Mouse (Mus musculus) stomach, embryonic 14.5 days (tissue): ENCODE measurements around the gene Phyh. TPM values are rescaled to one million over a fixed set of nuclear protein-coding genes. Genes with fewer than 3 reads are reported as not detected.

Experiments used
- ATAC-seq: fragments of 200-750 bp; cut with Nextera tagmentation; 2 replicates; pipeline ENCODE4 v1.8.0; 2017; ENCODE audit warnings: low read depth, moderate TSS enrichment; ENCODE audit not compliant: insufficient number of reproducible peaks, insufficient read depth, low FRiP score
- H3K27ac ChIP-seq: fragments of 300-500 bp; sonication (generic); 2 replicates; pipeline ENCODE4 v1.5.1; 2014; ENCODE audit warnings: mild to moderate bottlenecking, low read length, moderate library complexity, mixed read lengths
- H3K27me3 ChIP-seq: fragments of 300-500 bp; sonication (generic); 2 replicates; pipeline ENCODE4 v1.6.1; 2014; ENCODE audit warnings: low read length, control low read depth, mixed read lengths; ENCODE audit not compliant: control insufficient read depth, insufficient read depth
- H3K36me3 ChIP-seq: fragments of 300-500 bp; sonication (generic); 2 replicates; pipeline ENCODE4 v1.6.1; 2014; ENCODE audit warnings: mild to moderate bottlenecking, control low read depth, low read length, moderate library complexity, mixed read lengths; ENCODE audit not compliant: control insufficient read depth, insufficient read depth
- H3K4me1 ChIP-seq: fragments of 300-500 bp; sonication (generic); 2 replicates; pipeline ENCODE4 v1.6.1; 2014; ENCODE audit warnings: low read length, control low read depth, mixed read lengths; ENCODE audit not compliant: control insufficient read depth, insufficient read depth
- H3K4me2 ChIP-seq: fragments of 300-500 bp; sonication (generic); replicated peaks from 2 replicates; pipeline ENCODE4 v1.6.1; 2014; ENCODE audit warnings: low read depth, low read length, control low read depth
- H3K4me3 ChIP-seq: fragments of 300-500 bp; sonication (generic); 2 replicates; pipeline ENCODE4 v1.5.1; 2014; ENCODE audit warnings: low read depth, low read length, control low read depth
- H3K9ac ChIP-seq: fragments of 300-500 bp; sonication (generic); replicated peaks from 2 replicates; pipeline ENCODE4 v1.6.1; 2014; ENCODE audit warnings: low read depth, mild to moderate bottlenecking, control low read depth, low read length, moderate library complexity, mixed read lengths
- H3K9me3 ChIP-seq: fragments of 300-500 bp; sonication (generic); 2 replicates; pipeline ENCODE4 v1.6.1; 2016; ENCODE audit warnings: low read depth, low read length, control low read depth; ENCODE audit not compliant: control insufficient read depth
- WGBS: fragments of 180-500 bp; shearing (Covaris S2); extraction: QIAGEN DNeasy Blood & Tissue Kit; methylation state at CpG from one replicate; pipeline ENCODE4 v1.1.7; 2014; 5-methylcytosine and 5-hydroxymethylcytosine counted together
- polyA plus RNA-seq: library from polyadenylated mRNA; unstranded; fragments of >200 nt; fragmentation: Nextera tagmentation; extraction: Ambion mirVana; gene quantifications from 2 replicates; pipeline ENCODE4 v1.2.1, GENCODE M21; 2014

Gene Phyh
- polyA plus RNA-seq, 1 experiment from 2014 or later = 59.0 TPM

DNA sequence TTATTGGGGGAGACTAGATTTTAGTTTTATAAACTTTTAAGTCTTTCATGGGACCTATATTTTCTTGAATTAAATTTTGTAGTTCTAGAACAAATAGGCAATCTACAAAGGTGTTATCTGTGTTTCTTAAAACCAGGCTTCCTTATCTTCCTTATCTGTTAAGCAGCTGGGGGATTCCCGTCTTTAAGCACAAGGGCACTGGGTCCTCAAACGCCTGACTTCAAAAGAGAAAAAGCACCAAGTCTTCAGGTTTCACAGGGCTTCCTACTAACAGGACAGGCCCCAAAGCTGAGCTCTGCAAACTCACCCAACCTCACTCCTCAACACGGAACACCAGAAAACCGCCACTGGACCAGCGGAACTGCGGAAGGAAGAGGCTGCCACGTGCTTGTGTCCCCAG lies 10.9 kb upstream of the Phyh start:
- Histone ChIP-seq H3K9ac (no peak overlapping the region), H3K27me3 (no peaks in the 10 kb centered on the region), H3K4me2 (no peak overlapping the region), H3K4me3 (no peak overlapping the region), H3K36me3 (peaks cover 30% of the 10 kb centered on the region), H3K9me3 (no peaks in the 10 kb centered on the region), H3K4me1 (no peaks in the 10 kb centered on the region), H3K27ac (no peak overlapping the region)
- ATAC-seq = no peak
- 72% methylated on average over 7 of the region's 7 CpGs for WGBS

DNA sequence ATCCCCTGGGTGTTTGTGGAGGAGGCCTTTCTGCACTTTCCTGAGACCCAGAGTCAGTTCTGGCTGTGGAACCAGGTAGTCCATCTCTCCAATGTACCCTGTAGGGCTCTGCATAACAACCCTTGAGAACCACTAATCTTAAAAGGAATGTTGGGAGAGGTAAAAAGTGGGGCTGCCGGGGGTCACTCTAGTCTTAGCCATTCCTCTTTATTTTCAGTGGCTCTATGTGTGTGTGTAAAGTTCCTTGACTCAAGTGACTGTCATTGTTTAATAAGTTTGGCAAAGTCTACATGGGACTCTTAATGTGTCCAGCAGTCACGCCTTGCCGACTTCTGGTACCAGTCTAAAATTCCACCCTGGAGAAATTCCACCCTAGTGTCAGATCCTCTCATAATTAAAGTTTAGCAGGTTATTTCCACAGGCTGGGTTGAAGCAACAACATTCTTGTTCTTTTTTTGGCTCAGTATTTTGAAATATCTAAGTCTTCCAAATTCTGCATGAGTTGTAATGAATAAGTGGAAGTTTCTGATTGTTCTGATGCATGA lies 10.0 kb upstream of the Phyh start:
- no peaks in the 10 kb centered on the region for H3K27me3 ChIP-seq
- no peaks in the 10 kb centered on the region for H3K4me1 ChIP-seq
- H3K27ac ChIP-seq = no peak overlapping the region
- ATAC-seq = no peak
- H3K4me3 ChIP-seq = no peak overlapping the region
- H3K9me3 ChIP-seq = no peaks in the 10 kb centered on the region
- H3K9ac ChIP-seq = no peak overlapping the region
- no peak overlapping the region for H3K4me2 ChIP-seq
- 85% methylated on average over 3 of the region's 3 CpGs for WGBS
- H3K36me3 ChIP-seq = peaks cover 30% of the 10 kb centered on the region

DNA sequence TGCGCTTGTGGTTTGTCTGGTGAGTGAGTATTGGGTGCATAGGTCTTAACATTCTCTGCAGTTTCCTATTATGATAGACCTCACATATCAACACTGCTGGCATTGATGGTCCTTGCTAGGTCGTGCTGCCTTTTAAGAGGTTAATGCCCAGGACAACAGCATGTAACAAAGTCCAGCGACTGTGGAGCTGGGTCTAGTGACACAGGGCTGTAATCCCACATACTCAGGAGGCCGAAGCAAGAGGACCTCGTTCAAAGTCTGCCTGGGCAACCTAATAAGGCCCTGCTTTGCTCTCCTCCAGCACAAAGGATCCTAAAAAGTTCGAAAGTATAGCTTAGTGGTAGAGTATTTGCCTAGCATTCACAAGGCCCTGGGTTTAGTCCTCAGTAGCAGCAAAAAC lies 8.9 kb upstream of the Phyh start:
- no peak for ATAC-seq
- H3K4me3 ChIP-seq = no peak overlapping the region
- 70% methylated on average over 6 of the region's 6 CpGs for WGBS
- H3K4me1 ChIP-seq = no peaks in the 10 kb centered on the region
- H3K27me3 ChIP-seq = no peaks in the 10 kb centered on the region
- no peaks in the 10 kb centered on the region for H3K9me3 ChIP-seq
- H3K4me2 ChIP-seq = no peak overlapping the region
- H3K9ac ChIP-seq = no peak overlapping the region
- H3K27ac ChIP-seq = no peak overlapping the region
- peaks cover 28% of the 10 kb centered on the region for H3K36me3 ChIP-seq

DNA sequence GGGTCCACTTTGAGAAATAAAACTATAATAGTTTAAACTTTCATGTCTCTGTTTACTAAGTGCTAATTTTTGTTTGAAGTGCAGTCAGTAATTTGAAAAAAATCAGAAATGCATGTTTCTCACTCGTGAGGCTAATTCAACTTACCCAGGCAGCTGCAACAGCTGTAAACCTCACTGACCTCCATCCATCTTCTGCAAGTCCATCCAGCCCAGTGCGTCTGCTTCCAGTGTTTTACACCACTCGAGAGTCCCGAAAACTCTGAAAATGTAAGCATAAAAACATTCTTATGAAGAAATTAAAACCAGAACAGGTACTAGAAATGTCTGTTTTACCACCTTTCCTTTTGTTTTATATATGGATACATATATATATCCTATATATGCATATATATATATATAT lies 8.3 kb upstream of the Phyh start:
- peaks cover 22% of the 10 kb centered on the region for H3K36me3 ChIP-seq
- no peaks in the 10 kb centered on the region for H3K4me1 ChIP-seq
- no peak overlapping the region for H3K4me3 ChIP-seq
- no peak overlapping the region for H3K4me2 ChIP-seq
- no peak overlapping the region for H3K27ac ChIP-seq
- no peak overlapping the region for H3K9ac ChIP-seq
- ATAC-seq = no peak
- 28% methylated on average over 4 of the region's 4 CpGs for WGBS
- no peaks in the 10 kb centered on the region for H3K27me3 ChIP-seq
- no peaks in the 10 kb centered on the region for H3K9me3 ChIP-seq

DNA sequence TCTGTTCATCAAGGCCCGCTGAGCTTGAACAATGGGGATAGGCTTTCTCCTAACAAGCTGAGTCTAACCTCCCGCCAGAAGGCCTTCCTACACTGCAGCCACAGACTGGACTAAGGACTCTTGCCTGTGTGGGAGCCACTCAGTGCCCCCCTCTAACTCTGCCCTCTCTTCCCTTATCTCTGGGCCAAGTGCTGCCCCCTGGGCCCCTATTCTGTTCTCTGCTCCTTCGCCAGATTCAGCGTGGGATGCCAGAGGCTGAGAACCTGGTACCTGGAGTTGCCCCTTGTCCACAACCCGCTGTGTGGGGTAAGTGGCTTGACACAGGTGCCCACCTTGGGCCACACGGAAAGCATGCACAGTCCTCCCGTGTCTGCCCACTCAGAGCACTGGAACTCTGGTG lies 4.9 kb upstream of the Phyh start:
- no peak overlapping the region for H3K27ac ChIP-seq
- WGBS = 82% methylated on average over 7 of the region's 7 CpGs
- no peak for ATAC-seq
- no peaks in the 10 kb centered on the region for H3K27me3 ChIP-seq
- no peaks in the 10 kb centered on the region for H3K4me1 ChIP-seq
- no peak overlapping the region for H3K4me3 ChIP-seq
- H3K9me3 ChIP-seq = no peaks in the 10 kb centered on the region
- H3K4me2 ChIP-seq = no peak overlapping the region
- no peaks in the 10 kb centered on the region for H3K36me3 ChIP-seq
- no peak overlapping the region for H3K9ac ChIP-seq

DNA sequence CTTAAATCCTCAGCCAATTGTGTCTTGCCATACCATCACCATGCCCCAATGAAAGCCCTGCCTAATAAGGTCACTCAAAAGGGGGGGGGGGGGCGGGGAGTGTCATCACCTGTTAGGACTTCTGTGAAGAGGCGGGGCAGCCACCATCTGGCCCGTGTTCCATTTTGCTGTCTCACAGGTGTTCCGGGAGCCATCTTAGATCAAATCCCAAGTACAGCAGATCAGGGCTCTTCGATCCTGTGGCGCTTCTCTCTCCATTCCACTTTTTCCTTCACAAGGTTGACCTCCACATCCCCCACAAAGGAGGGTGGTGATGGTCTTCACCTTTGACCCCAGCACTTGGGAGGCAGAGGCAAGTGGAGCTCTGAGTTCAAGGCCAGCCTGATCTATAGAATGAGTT lies 2.8 kb upstream of the Phyh start:
- no peak for ATAC-seq
- WGBS = 67% methylated on average over 6 of the region's 6 CpGs
- Histone ChIP-seq H3K4me1 (0 out of 2 replicates have a peak, but pooled peaks cover 3% of the 10 kb centered on the region), H3K27me3 (no peaks in the 10 kb centered on the region), H3K27ac (no peak overlapping the region), H3K9me3 (no peaks in the 10 kb centered on the region), H3K9ac (no peak overlapping the region), H3K4me2 (no peak overlapping the region), H3K4me3 (no peak overlapping the region), H3K36me3 (no peaks in the 10 kb centered on the region)

DNA sequence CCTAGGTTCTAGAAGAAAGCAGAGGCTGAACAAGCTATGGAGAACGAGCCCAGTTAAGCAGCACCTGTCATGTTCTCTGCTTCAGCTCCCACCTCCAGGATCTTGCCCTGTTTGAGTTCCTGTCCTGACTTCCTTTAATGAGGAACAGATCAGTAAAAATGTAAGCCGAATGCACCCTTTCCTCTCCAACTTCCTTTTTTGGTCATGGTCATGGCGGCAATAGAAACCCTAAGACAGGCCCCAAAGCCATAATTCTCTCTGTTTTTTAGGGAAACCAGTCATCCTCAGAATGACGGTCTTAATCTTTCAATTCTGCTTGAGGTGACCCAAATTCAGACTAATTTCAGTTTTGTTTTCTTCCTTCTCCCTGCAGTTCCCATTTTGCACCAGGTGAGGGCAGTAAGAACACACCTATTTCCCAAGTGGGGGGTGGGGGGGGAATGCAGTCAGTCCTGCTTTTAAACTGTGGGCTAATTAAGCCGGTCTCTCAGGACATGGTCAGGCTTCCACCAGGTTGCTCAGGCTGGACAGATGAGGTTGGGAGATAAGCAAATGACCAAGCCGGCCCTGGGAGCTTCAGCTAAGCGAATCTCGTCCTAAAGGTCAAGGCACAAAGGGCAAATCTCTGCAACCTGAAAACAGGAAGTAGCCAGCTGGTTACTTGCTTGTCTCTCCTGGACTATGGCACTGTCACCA lies 1.3 kb upstream of the Phyh start:
- H3K4me1 ChIP-seq = 0 out of 2 replicates have a peak, but pooled peaks cover 3% of the 10 kb centered on the region
- no peak overlapping the region for H3K27ac ChIP-seq
- peak overlapping the region; percentile 29 for H3K4me2 ChIP-seq
- no peak overlapping the region for H3K4me3 ChIP-seq
- no peaks in the 10 kb centered on the region for H3K9me3 ChIP-seq
- no peak for ATAC-seq
- H3K27me3 ChIP-seq = no peaks in the 10 kb centered on the region
- H3K9ac ChIP-seq = no peak overlapping the region
- no peaks in the 10 kb centered on the region for H3K36me3 ChIP-seq
- WGBS = 19% methylated on average over 8 of the region's 8 CpGs

DNA sequence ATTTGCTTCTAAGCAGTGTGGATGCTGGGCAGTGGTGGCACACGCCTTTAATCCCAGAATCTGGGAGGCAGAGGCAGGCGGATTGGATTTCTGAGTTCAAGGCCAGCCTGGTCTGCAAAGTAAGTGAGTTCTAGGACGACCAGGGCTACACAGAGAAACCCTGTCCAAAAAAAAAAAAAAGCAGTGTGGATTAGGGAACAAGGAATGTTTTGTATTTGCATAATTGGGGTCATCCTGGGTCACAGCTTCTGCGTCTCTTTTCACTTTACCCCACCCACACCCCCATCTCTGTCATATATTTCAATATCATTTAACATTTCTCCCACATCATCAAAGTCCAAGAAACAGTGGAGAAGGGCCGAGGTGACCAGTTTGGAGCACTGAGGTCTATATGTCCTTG lies 2.2 kb downstream of the Phyh start:
- H3K27me3 ChIP-seq = no peaks in the 10 kb centered on the region
- no peak overlapping the region for H3K4me3 ChIP-seq
- WGBS = 75% methylated on average over 5 of the region's 5 CpGs
- ATAC-seq = no peak
- no peaks in the 10 kb centered on the region for H3K36me3 ChIP-seq
- no peak overlapping the region for H3K4me2 ChIP-seq
- H3K9ac ChIP-seq = no peak overlapping the region
- 0 out of 2 replicates have a peak, but pooled peaks cover 3% of the 10 kb centered on the region for H3K4me1 ChIP-seq
- no peak overlapping the region for H3K27ac ChIP-seq
- H3K9me3 ChIP-seq = no peaks in the 10 kb centered on the region
